Mouse (Mus musculus): ENCODE data around the gene Fam208b. TPM values are rescaled to one million over a fixed set of nuclear protein-coding genes. Genes with fewer than 3 reads are reported as not detected.

Fam208b gene
- 3.7 and 5.2 TPM in 2 replicates for polyA plus RNA-seq (2015; fragmentation: Nextera tagmentation; extraction: Ambion mirVana)

GRCm38 (mm10) chr13:3610795-3611438 is at the start of gene Fam208b:
Gene Fam208b, minus strand, starts transcription at chr13:3611108.

GRCm38 (mm10) chr13:3633895-3634811 is 23.2 kb upstream of the Fam208b start, which contains the start of gene Asb13:
Gene Asb13, plus strand, starts transcription at chr13:3634032.

GRCm38 (mm10) chr13:3537594-3538222 is 73.2 kb downstream of the Fam208b start, which contains the start of gene Gdi2:
Gene Gdi2, plus strand, starts transcription at chr13:3538063.

Other genes starting within 250 kb of the Fam208b start
- 306 and 344 TPM in 2 replicates for gene Gdi2, start 73.0 kb downstream of the Fam208b start, polyA plus RNA-seq (2015; fragmentation: Nextera tagmentation; extraction: Ambion mirVana)
- 6.8 and 8.4 TPM in 2 replicates for gene Asb13, start 22.9 kb upstream of the Fam208b start, polyA plus RNA-seq (2015; fragmentation: Nextera tagmentation; extraction: Ambion mirVana)
- 0.22 TPM in 1 of 2 replicates, not detected in the other for gene Calml3, start 193.2 kb upstream of the Fam208b start, polyA plus RNA-seq (2015; fragmentation: Nextera tagmentation; extraction: Ambion mirVana)
- gene Calm4, start 226.6 kb upstream of the Fam208b start, polyA plus RNA-seq (2015; fragmentation: Nextera tagmentation; extraction: Ambion mirVana) = not detected in 2 replicates
- gene Calm5, start 243.1 kb upstream of the Fam208b start, polyA plus RNA-seq (2015; fragmentation: Nextera tagmentation; extraction: Ambion mirVana) = not detected in 2 replicates